Comparison of ENCODE assay signal across 9 mouse cellular contexts in the genomic region with DNA sequence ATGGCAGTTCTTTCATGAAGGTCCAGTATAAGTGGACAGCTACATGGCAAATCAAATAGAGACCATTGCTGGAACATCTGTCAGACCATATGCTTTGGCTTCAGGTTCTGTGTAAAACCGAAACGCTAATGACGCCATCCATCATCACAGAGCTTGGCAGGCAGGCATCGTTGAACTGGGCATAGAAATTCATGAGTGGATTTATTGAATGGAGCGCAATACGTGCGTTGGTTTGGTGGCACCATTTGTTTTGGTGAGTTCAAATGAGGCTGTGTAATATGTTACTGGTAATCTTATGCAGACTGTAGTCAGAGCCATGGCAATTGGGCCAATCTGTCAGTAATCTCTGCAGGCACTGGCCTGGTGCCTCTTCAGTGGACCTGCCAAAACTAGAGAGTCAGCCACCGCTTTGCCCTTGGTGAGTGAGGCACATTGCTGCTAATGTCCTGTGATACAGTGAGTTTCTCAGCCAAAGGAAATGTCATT.
DNase-seq lines count a peak whose midpoint lies in the region; ATAC-seq and TF ChIP-seq lines count a peak whose summit lies in the region.
"Had no signal": no experiment of that assay in that cellular context is flagged by ENCODE, and none has a peak within 500 bp of the region (broad histone marks: within the 10 kb centered on the region; RNA-seq: fewer than 3 reads in every experiment).

No protein-coding gene starts in this region.

- WGBS in cerebellum, adult 2 months, result 12% methylated on average over 8 of the region's 8 CpGs
- WGBS in intestine, embryonic 15.5 days, result 92% methylated on average over 8 of the region's 8 CpGs

- no peaks in the 10 kb centered on the region; the same call in 1 of the 2 replicates for H3K4me1 ChIP-seq in cerebellum, adult 2 months (ENCODE audit: control insufficient read depth, insufficient read depth, low read length)
- no peaks in the 10 kb centered on the region for H3K4me1 ChIP-seq in intestine, embryonic 15.5 days (replicated peaks)
- H3K4me1 ChIP-seq: stomach, embryonic 15.5 days had no signal

- intact Hi-C loops in heart, postnatal 10 days (cut with DNase I), result no loop called here

- H3K9me3 ChIP-seq in intestine, embryonic 15.5 days, result no peaks in the 10 kb centered on the region
- H3K9me3 ChIP-seq: stomach, embryonic 15.5 days had no signal

- H3K27ac ChIP-seq in cerebellum, adult 2 months (ENCODE audit: insufficient read depth, low read length), result no peak overlapping the region; the same call in 1 of the 2 replicates
- no peak overlapping the region for H3K27ac ChIP-seq in intestine, embryonic 15.5 days
- H3K27ac ChIP-seq: stomach, embryonic 15.5 days had no signal

- H3K36me3 ChIP-seq in intestine, embryonic 15.5 days, result no peaks in the 10 kb centered on the region
- H3K36me3 ChIP-seq: stomach, embryonic 15.5 days had no signal

- no peak for TF ChIP-seq POLR2A in cerebellum, adult 2 months (IDR thresholded peaks at IDR 0.05; ENCODE audit: borderline replicate concordance, insufficient read depth, low read length)

- DNase-seq in gastrocnemius, adult 18-20 months (ENCODE audit: low spot score), result peak; percentile 3
- no peak for DNase-seq in gastrocnemius, adult 8-10 months (ENCODE audit: low spot score in 2 of 2)
- peak; percentile 17 for DNase-seq in Muller cell, postnatal 12 days (ENCODE audit: inconsistent ontology term)
- peak; percentile 81 to 91 for DNase-seq in cerebellum, adult 2 months
- DNase-seq in heart, postnatal 10 days, result peak; percentile 63 to 72
- no peak for DNase-seq in kidney, postnatal 14 days

- TF ChIP-seq CTCF in cerebellum, adult 2 months (IDR thresholded peaks at IDR 0.05; ENCODE audit: borderline replicate concordance, insufficient read depth, low read depth, low read length), result no peak

- H3K9ac ChIP-seq in intestine, embryonic 15.5 days, result no peak overlapping the region
- H3K9ac ChIP-seq: stomach, embryonic 15.5 days had no signal

- no peak for ATAC-seq in inflammation-experienced regulatory T-cells, adult 6 months
- no peak for ATAC-seq in intestine, embryonic 15.5 days

- no peak overlapping the region for H3K4me3 ChIP-seq in cerebellum, adult 2 months (replicated peaks; ENCODE audit: insufficient read depth, low read depth, low read length)
- H3K4me3 ChIP-seq in intestine, embryonic 15.5 days (replicated peaks), result no peak overlapping the region
- H3K4me3 ChIP-seq: stomach, embryonic 15.5 days had no signal

- H3K27me3 ChIP-seq in cerebellum, adult 2 months (ENCODE audit: control insufficient read depth, insufficient read depth, low read length), result no peaks in the 10 kb centered on the region; the same call in 1 of the 2 replicates
- H3K27me3 ChIP-seq in intestine, embryonic 15.5 days (replicated peaks), result no peaks in the 10 kb centered on the region
- H3K27me3 ChIP-seq: stomach, embryonic 15.5 days had no signal

- H3K4me2 ChIP-seq in intestine, embryonic 15.5 days (replicated peaks), result no peak overlapping the region
- H3K4me2 ChIP-seq: stomach, embryonic 15.5 days had no signal

Comparison
In these comparisons a context has a peak if more than half of its experiments do, and no peak if none do; other contexts are left out.
1. DNase-seq: peak in gastrocnemius, adult 18-20 months (single experiment), Muller cell, postnatal 12 days (single experiment), cerebellum, adult 2 months (2 of 2) and heart, postnatal 10 days (2 of 2); none in gastrocnemius, adult 8-10 months (0 of 2) and kidney, postnatal 14 days (single experiment).